Mouse (Mus musculus) ES-Bruce4 (cell line): ENCODE measurements around the gene Masp1.

Experiments
- CTCF ChIP-seq: IDR thresholded peaks from one replicate; pipeline ENCODE4 v1.8.1; 2011; ENCODE audit warnings: low read depth, low read length
- EP300 ChIP-seq: IDR thresholded peaks from 2 replicates; pipeline ENCODE4 v1.6.1; 2011; ENCODE audit warnings: low read depth, low read length; ENCODE audit not compliant: insufficient read depth
- POLR2A ChIP-seq: IDR thresholded peaks from one replicate; pipeline ENCODE4 v1.8.1; 2011; ENCODE audit warnings: low read length; ENCODE audit not compliant: insufficient read depth

DNA sequence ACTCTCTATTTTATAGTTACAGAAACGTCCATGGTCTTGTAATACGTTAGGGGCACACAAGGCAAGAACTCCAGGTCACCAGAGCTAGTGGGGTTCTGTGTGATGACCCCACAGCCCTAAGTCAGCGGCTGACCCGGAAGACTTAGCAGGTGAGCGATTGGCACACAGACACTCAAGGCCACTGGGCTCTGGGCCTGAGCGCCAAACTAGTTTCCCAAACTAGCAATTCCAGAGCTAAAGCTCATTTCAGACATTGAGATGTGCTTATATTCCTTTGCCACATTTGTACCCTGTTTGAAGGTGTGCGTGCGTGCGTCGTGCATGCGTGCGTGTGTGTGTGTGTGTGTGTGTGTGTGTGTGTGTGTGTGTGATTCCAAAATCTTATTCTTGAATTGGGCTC is 37.8 kb downstream of the Masp1 start:
- TF ChIP-seq POLR2A: no peak
- no peak for TF ChIP-seq EP300
- no peak for TF ChIP-seq CTCF
